Mouse (Mus musculus) ES-Bruce4 (cell line): ENCODE results near the gene Tmem56.

Source experiments
- CTCF ChIP-seq: IDR thresholded peaks from one replicate; pipeline ENCODE4 v1.8.1; 2011; ENCODE audit warnings: low read depth, low read length
- POLR2A ChIP-seq: IDR thresholded peaks from one replicate; pipeline ENCODE4 v1.8.1; 2011; ENCODE audit warnings: low read length; ENCODE audit not compliant: insufficient read depth

DNA sequence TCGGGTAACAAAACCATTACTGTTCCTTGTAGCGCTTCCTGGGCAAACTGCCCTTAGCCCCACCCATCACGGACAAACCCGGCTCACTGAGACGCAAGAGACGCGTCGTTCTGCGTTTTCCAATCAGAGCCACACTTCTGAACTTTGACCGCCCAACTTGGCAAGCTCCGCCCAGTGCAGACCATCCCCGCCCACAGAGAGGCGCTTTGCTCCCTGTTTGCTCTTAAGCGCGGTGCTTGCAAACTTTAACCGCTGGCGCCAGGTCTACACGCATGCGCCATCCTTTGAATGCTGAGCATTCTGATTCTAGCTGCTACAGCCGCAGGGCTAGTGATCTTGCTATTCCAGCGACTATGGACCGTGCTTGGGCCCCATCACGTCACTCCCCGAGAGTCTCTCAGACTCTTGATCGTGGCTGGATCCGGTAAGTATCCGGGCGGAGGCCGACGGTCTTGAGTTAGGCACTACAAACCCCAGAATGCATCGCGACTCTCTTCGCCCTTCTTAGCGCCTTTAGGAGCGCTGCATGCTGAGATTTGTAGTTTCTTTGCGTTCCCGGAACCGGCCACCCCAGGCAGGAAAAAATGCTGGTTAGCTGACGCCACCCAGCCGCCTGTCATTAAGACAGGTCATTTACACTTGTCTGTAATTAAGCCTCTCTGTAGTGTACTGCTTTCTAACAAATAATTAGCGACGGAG, 8.8 kb upstream of the Tmem56 start, which contains the start of gene Alg14:
- TF ChIP-seq CTCF: no peak
- TF ChIP-seq POLR2A: peak; percentile 85
